Mouse (Mus musculus) G1E (cell line): ENCODE results near the gene Ralbp1. TPM values are rescaled to one million over a fixed set of nuclear protein-coding genes. Genes with fewer than 3 reads are reported as not detected.

Experiments used
- ATAC-seq: 2 replicates; pipeline ENCODE4 v1.8.0; 2016; ENCODE audit warnings: mild to moderate bottlenecking; ENCODE audit not compliant: insufficient number of reproducible peaks, poor library complexity, low FRiP score, severe bottlenecking; ENCODE audit errors: extremely low read depth
- DNase-seq: peaks from one replicate; pipeline ENCODE4 v3.0.0; 2012; ENCODE audit warnings: low spot score
- H3K27me3 ChIP-seq: 2 replicates; pipeline ENCODE4 v1.6.1; 2012; ENCODE audit warnings: mild to moderate bottlenecking, low read length, inconsistent platforms; ENCODE audit not compliant: insufficient read depth
- H3K36me3 ChIP-seq: replicated peaks from 2 replicates; pipeline ENCODE3; 2012; ENCODE audit warnings: mild to moderate bottlenecking, inconsistent platforms
- H3K4me1 ChIP-seq: 2 replicates; pipeline ENCODE4 v1.6.1; 2012; ENCODE audit warnings: low read depth, low read length, inconsistent platforms, mixed read lengths; ENCODE audit not compliant: insufficient read depth
- H3K4me3 ChIP-seq: 2 replicates; pipeline ENCODE4 v1.5.1; 2012; ENCODE audit warnings: low read depth, mild to moderate bottlenecking, inconsistent platforms, low read length, moderate library complexity, mixed read lengths
- H3K9me3 ChIP-seq: replicated peaks from 2 replicates; pipeline ENCODE4 v1.6.1; 2012; ENCODE audit warnings: inconsistent platforms
- CTCF ChIP-seq: IDR thresholded peaks from 2 replicates; pipeline ENCODE4 v1.5.1; 2012; ENCODE audit warnings: low read depth, low read length, inconsistent platforms, mixed read lengths
- GATA1 ChIP-seq: IDR thresholded peaks from 2 replicates; pipeline ENCODE4 v1.6.1; 2012; ENCODE audit warnings: borderline replicate concordance, low read length, inconsistent platforms, mixed read lengths
- GATA2 ChIP-seq: IDR thresholded peaks from 2 replicates; pipeline ENCODE4 v1.6.1; 2012; ENCODE audit warnings: low read depth, low read length, inconsistent platforms, borderline replicate concordance
- POLR2AphosphoS5 ChIP-seq: IDR thresholded peaks from 2 replicates; pipeline ENCODE4 v1.6.1; 2012; ENCODE audit warnings: low read depth, low read length, inconsistent platforms; ENCODE audit not compliant: insufficient replicate concordance
- TAL1 ChIP-seq: conservative IDR thresholded peaks from 2 replicates; pipeline ENCODE4 v1.6.1; 2012; ENCODE audit warnings: low read depth, low read length, inconsistent platforms, mixed read lengths
- polyA plus RNA-seq: library from polyadenylated mRNA; stranded (reverse); fragments of >175 nt; gene quantifications from 2 replicates; pipeline ENCODE4 v1.2.3, GENCODE M21; 2012
- total RNA-seq, 2 experiments: library from RNA; stranded (forward) in 1 of 2; stranded (reverse) in 1 of 2; fragments of 200-1000 nt in 1 of 2; fragments of >200 nt in 1 of 2; fragmentation: Nextera tagmentation in 1 of 2; gene quantifications; 2 replicates each; pipeline ENCODE4 v1.2.3; 2014 to 2017

Ralbp1 gene
- total and polyA plus RNA-seq, 3 experiments: 32.5 to 69.1 (median 54.8) TPM

GRCm38 (mm10) chr17:65802026-65802425, 83.6 kb downstream of the Ralbp1 start:
- TF ChIP-seq GATA1 (no peak), POLR2AphosphoS5 (no peak), TAL1 (no peak), CTCF (no peak), GATA2 (no peak)
- Histone ChIP-seq H3K36me3 (peaks cover 50% of the 10 kb centered on the region), H3K9me3 (no peaks in the 10 kb centered on the region), H3K27me3 (no peaks in the 10 kb centered on the region), H3K4me1 (peaks cover 28% of the 10 kb centered on the region), H3K4me3 (no peak overlapping the region)
- ATAC-seq (no peak), DNase-seq (no peak)

DNA sequence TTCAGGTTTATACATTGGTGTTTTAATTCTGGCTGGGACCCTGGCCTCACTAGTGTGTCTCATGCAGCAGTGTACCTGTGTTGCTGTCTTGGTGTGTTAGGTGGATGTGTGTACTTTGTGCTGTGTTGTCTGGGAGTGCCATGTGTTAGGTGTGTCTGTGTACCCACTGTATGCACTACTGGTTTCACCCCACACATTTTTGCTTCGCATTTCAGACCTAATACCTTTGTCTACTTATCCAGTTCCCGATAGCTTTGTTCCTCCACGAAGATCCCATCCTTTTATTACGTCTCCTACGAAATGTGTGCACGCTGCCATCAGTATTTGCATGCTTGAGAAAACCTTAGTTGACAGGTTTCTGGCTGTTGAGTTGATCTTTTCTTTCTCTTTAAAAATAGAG, 85.1 kb downstream of the Ralbp1 start:
- H3K4me1 ChIP-seq: peaks cover 28% of the 10 kb centered on the region

GRCm38 (mm10) chr17:65799353-65799752, 86.2 kb downstream of the Ralbp1 start:
- Histone ChIP-seq H3K27me3 (no peaks in the 10 kb centered on the region), H3K9me3 (no peaks in the 10 kb centered on the region), H3K4me1 (peaks cover 28% of the 10 kb centered on the region), H3K4me3 (no peak overlapping the region), H3K36me3 (peaks cover 47% of the 10 kb centered on the region)
- TF ChIP-seq TAL1: no peak
- TF ChIP-seq POLR2AphosphoS5: no peak
- TF ChIP-seq GATA1: no peak
- TF ChIP-seq CTCF: no peak
- ATAC-seq (peak; percentile 11; the same call in 1 of the 2 replicates), DNase-seq (no peak)

More for the DNA sequence above, 85.1 kb downstream of the Ralbp1 start:
- Histone ChIP-seq H3K9me3 (no peaks in the 10 kb centered on the region), H3K4me3 (no peak overlapping the region), H3K36me3 (peaks cover 43% of the 10 kb centered on the region), H3K27me3 (no peaks in the 10 kb centered on the region)
- DNase-seq: no peak
- TF ChIP-seq GATA2: no peak
- no peak for TF ChIP-seq POLR2AphosphoS5
- no peak for TF ChIP-seq TAL1
- no peak for TF ChIP-seq CTCF
- no peak for TF ChIP-seq GATA1
- ATAC-seq: no peak

GRCm38 (mm10) chr17:65798446-65798845, 87.2 kb downstream of the Ralbp1 start:
- no peak overlapping the region for H3K4me3 ChIP-seq
- H3K36me3 ChIP-seq: peaks cover 45% of the 10 kb centered on the region
- H3K4me1 ChIP-seq: peaks cover 28% of the 10 kb centered on the region
- no peaks in the 10 kb centered on the region for H3K9me3 ChIP-seq
- no peaks in the 10 kb centered on the region for H3K27me3 ChIP-seq
- TF ChIP-seq POLR2AphosphoS5 (no peak), TAL1 (no peak), CTCF (no peak), GATA2 (no peak), GATA1 (no peak)
- ATAC-seq (no peak), DNase-seq (no peak)

Other genes with a start within 250 kb of the Ralbp1 start
- gene Txndc2, start 243.6 kb downstream of the Ralbp1 start, total RNA-seq (2014; fragmentation: Nextera tagmentation): not detected in 2 replicates
- gene Txndc2, start 243.6 kb downstream of the Ralbp1 start, total RNA-seq (2017): 0.06 and 0.22 TPM in 2 replicates
- not detected in 2 replicates for gene Txndc2, start 243.6 kb downstream of the Ralbp1 start, polyA plus RNA-seq
- gene Rab31, start 113.0 kb downstream of the Ralbp1 start, total RNA-seq (2014; fragmentation: Nextera tagmentation): 1.3 and 1.7 TPM in 2 replicates
- 1.5 and 1.6 TPM in 2 replicates for gene Rab31, start 113.0 kb downstream of the Ralbp1 start, total RNA-seq (2017)
- gene Rab31, start 113.0 kb downstream of the Ralbp1 start, polyA plus RNA-seq: 0.06 and 0.20 TPM in 2 replicates
- gene Ppp4r1, start 103.2 kb downstream of the Ralbp1 start, total RNA-seq (2014; fragmentation: Nextera tagmentation): 29.1 and 33.0 TPM in 2 replicates
- 32.8 and 33.3 TPM in 2 replicates for gene Ppp4r1, start 103.2 kb downstream of the Ralbp1 start, total RNA-seq (2017)
- 11.3 and 20.0 TPM in 2 replicates for gene Ppp4r1, start 103.2 kb downstream of the Ralbp1 start, polyA plus RNA-seq
- gene Twsg1, start 65.4 kb upstream of the Ralbp1 start, total RNA-seq (2014; fragmentation: Nextera tagmentation): 45.0 and 46.0 TPM in 2 replicates
- gene Twsg1, start 65.4 kb upstream of the Ralbp1 start, total RNA-seq (2017): 27.5 and 28.8 TPM in 2 replicates
- 24.2 and 31.6 TPM in 2 replicates for gene Twsg1, start 65.4 kb upstream of the Ralbp1 start, polyA plus RNA-seq
- gene Ankrd12, start 191.3 kb upstream of the Ralbp1 start, total RNA-seq (2014; fragmentation: Nextera tagmentation): 59.2 and 67.7 TPM in 2 replicates
- 61.0 and 74.8 TPM in 2 replicates for gene Ankrd12, start 191.3 kb upstream of the Ralbp1 start, total RNA-seq (2017)
- 5.5 and 5.9 TPM in 2 replicates for gene Ankrd12, start 191.3 kb upstream of the Ralbp1 start, polyA plus RNA-seq
- 133 TPM in 2 replicates for gene Ndufv2, start 215.8 kb upstream of the Ralbp1 start, total RNA-seq (2014; fragmentation: Nextera tagmentation)
- 193 and 216 TPM in 2 replicates for gene Ndufv2, start 215.8 kb upstream of the Ralbp1 start, total RNA-seq (2017)
- gene Ndufv2, start 215.8 kb upstream of the Ralbp1 start, polyA plus RNA-seq: 77.7 and 115 TPM in 2 replicates
- 20.2 and 24.1 TPM in 2 replicates for gene Washc1, start 225.7 kb upstream of the Ralbp1 start, total RNA-seq (2014; fragmentation: Nextera tagmentation)
- gene Washc1, start 225.7 kb upstream of the Ralbp1 start, total RNA-seq (2017): 37.0 and 39.7 TPM in 2 replicates
- gene Washc1, start 225.7 kb upstream of the Ralbp1 start, polyA plus RNA-seq: 41.1 and 44.5 TPM in 2 replicates
- gene Ddx11, start 237.7 kb upstream of the Ralbp1 start, total RNA-seq (2014; fragmentation: Nextera tagmentation): 20.2 and 22.9 TPM in 2 replicates
- 18.9 and 28.1 TPM in 2 replicates for gene Ddx11, start 237.7 kb upstream of the Ralbp1 start, total RNA-seq (2017)
- 8.9 and 10.1 TPM in 2 replicates for gene Ddx11, start 237.7 kb upstream of the Ralbp1 start, polyA plus RNA-seq